Mouse (Mus musculus) brain, embryonic 14.5 days (tissue): Measurements from ENCODE around the gene Srrm3.

ENCODE experiments used
- CTCF ChIP-seq: fragments of 200-500 bp; IDR thresholded peaks from 2 replicates; pipeline ENCODE4 v1.5.1; 2012; ENCODE audit warnings: inconsistent platforms, mild to moderate bottlenecking, moderate library complexity, borderline replicate concordance; ENCODE audit not compliant: insufficient read depth, insufficient read length; ENCODE audit errors: extremely low read depth
- POLR2A ChIP-seq: fragments of 200-500 bp; IDR thresholded peaks from 2 replicates; pipeline ENCODE4 v1.6.1; 2012; ENCODE audit warnings: mild to moderate bottlenecking, inconsistent platforms, borderline replicate concordance; ENCODE audit not compliant: poor library complexity, insufficient read depth, insufficient read length, severe bottlenecking; ENCODE audit errors: extremely low read depth

GRCm38 (mm10) chr5:135903058-135903457 lies 96.4 kb downstream of the Srrm3 start:
- TF ChIP-seq POLR2A, result no peak
- TF ChIP-seq CTCF, result no peak
